Mouse (Mus musculus): ENCODE measurements around the gene Ccl12.

DNA sequence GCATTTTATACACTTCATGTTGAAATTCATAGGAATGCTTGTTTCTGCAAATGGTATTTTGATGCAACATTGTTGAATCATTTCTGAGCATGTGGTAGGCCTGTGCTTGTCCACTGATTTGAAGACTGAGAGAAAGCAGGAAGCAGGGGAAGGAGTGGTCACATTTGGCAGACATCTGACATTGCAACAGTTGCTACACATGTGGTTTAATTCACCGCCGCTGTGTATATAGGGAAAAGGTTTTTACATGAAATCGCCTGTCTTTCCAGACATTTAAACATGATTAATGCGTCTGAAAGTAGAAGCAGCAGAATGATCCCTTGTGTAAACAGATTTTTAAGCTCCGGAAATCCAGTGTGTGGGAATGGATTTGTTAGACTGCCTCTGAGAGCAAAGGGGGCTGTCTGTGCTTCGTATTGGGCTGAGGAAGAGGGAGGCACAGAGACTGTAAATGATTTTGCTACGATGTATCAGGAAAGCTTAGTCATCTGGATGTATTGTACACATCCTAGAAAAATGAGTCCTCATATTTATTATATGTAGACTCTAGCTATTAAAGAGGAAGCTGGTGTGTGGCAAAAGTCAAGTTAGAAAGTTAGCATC, 37.9 kb downstream of the Ccl12 start:
- TF ChIP-seq FLI1 (IDR thresholded peaks at IDR 0.05; ENCODE audit: low read length) (no peak), GATA1 (IDR thresholded peaks at IDR 0.05; ENCODE audit: borderline replicate concordance, low read length) (no peak)
